Mouse (Mus musculus) intestine, embryonic 16.5 days (tissue): Measurements from ENCODE around the gene Ndst4. TPM values are rescaled to one million over a fixed set of nuclear protein-coding genes. Genes with fewer than 3 reads are reported as not detected.

Experiments
- ATAC-seq: fragments of 200-750 bp; cut with Nextera tagmentation; 2 replicates; pipeline ENCODE4 v1.8.0; 2017; ENCODE audit warnings: moderate TSS enrichment, moderate library complexity
- H3K27ac ChIP-seq: fragments of 300-500 bp; sonication (generic); 2 replicates; pipeline ENCODE4 v1.5.1; 2014; ENCODE audit warnings: mild to moderate bottlenecking, low read length
- H3K27me3 ChIP-seq: fragments of 300-500 bp; sonication (generic); replicated peaks from 2 replicates; pipeline ENCODE4 v1.6.1; 2014; ENCODE audit warnings: low read length, control low read depth, mixed read lengths; ENCODE audit not compliant: control insufficient read depth, insufficient read depth
- H3K36me3 ChIP-seq: fragments of 300-500 bp; sonication (generic); 2 replicates; pipeline ENCODE4 v1.6.1; 2014; ENCODE audit warnings: low read length, control low read depth; ENCODE audit not compliant: control insufficient read depth, insufficient read depth
- H3K4me1 ChIP-seq: fragments of 300-500 bp; sonication (generic); 2 replicates; pipeline ENCODE4 v1.6.1; 2014; ENCODE audit warnings: low read length, control low read depth, mixed read lengths; ENCODE audit not compliant: control insufficient read depth, insufficient read depth
- H3K4me2 ChIP-seq: fragments of 300-500 bp; sonication (generic); 2 replicates; pipeline ENCODE4 v1.6.1; 2014; ENCODE audit warnings: low read depth, low read length, control low read depth
- H3K4me3 ChIP-seq: fragments of 300-500 bp; sonication (generic); 2 replicates; pipeline ENCODE4 v1.5.1; 2014; ENCODE audit warnings: mild to moderate bottlenecking, low read length
- H3K9ac ChIP-seq: fragments of 300-500 bp; sonication (generic); 2 replicates; pipeline ENCODE4 v1.6.1; 2014; ENCODE audit warnings: low read depth, low read length
- H3K9me3 ChIP-seq: fragments of 300-500 bp; sonication (generic); 2 replicates; pipeline ENCODE4 v1.6.1; 2016; ENCODE audit warnings: low read length, control low read depth; ENCODE audit not compliant: control insufficient read depth
- WGBS: fragments of 180-500 bp; shearing (Covaris S2); extraction: QIAGEN DNeasy Blood & Tissue Kit; methylation state at CpG from one replicate; pipeline ENCODE4 v1.1.7; 2014; 5-methylcytosine and 5-hydroxymethylcytosine counted together
- polyA plus RNA-seq: library from polyadenylated mRNA; unstranded; fragments of >200 nt; fragmentation: Nextera tagmentation; extraction: Ambion mirVana; gene quantifications from 2 replicates; pipeline ENCODE4 v1.2.1, GENCODE M21; 2015

The Ndst4 gene
- polyA plus RNA-seq, 1 experiment from 2014 or later: 0.44 TPM

GRCm38 (mm10) chr3:125687601-125688000, 283.7 kb downstream of the Ndst4 start:
- 74% methylated on average over 2 of the region's 2 CpGs for WGBS
- Histone ChIP-seq H3K9ac (no peak overlapping the region), H3K9me3 (no peaks in the 10 kb centered on the region), H3K4me3 (no peak overlapping the region), H3K4me2 (no peak overlapping the region), H3K27ac (no peak overlapping the region), H3K36me3 (no peaks in the 10 kb centered on the region), H3K27me3 (no peaks in the 10 kb centered on the region), H3K4me1 (no peaks in the 10 kb centered on the region)
- ATAC-seq: no peak

GRCm38 (mm10) chr3:125690948-125691347, 287.1 kb downstream of the Ndst4 start:
- H3K4me3 ChIP-seq: no peak overlapping the region
- H3K36me3 ChIP-seq: no peaks in the 10 kb centered on the region
- no peak overlapping the region for H3K9ac ChIP-seq
- no peak for ATAC-seq
- no peaks in the 10 kb centered on the region for H3K4me1 ChIP-seq
- no peaks in the 10 kb centered on the region for H3K9me3 ChIP-seq
- 60% methylated on average over 1 of the region's 1 CpGs for WGBS
- no peaks in the 10 kb centered on the region for H3K27me3 ChIP-seq
- no peak overlapping the region for H3K4me2 ChIP-seq
- H3K27ac ChIP-seq: no peak overlapping the region

GRCm38 (mm10) chr3:125722953-125723352, 319.1 kb downstream of the Ndst4 start:
- Histone ChIP-seq H3K9me3 (no peaks in the 10 kb centered on the region), H3K4me3 (no peak overlapping the region), H3K36me3 (no peaks in the 10 kb centered on the region), H3K4me2 (no peak overlapping the region), H3K4me1 (no peaks in the 10 kb centered on the region), H3K27ac (no peak overlapping the region), H3K27me3 (no peaks in the 10 kb centered on the region), H3K9ac (no peak overlapping the region)
- no peak for ATAC-seq
- WGBS: 75% methylated on average over 2 of the region's 2 CpGs

GRCm38 (mm10) chr3:125734945-125735344, 331.1 kb downstream of the Ndst4 start:
- no peak overlapping the region for H3K4me3 ChIP-seq
- H3K27ac ChIP-seq: no peak overlapping the region
- no peak overlapping the region for H3K9ac ChIP-seq
- H3K36me3 ChIP-seq: no peaks in the 10 kb centered on the region
- ATAC-seq: no peak
- no peak overlapping the region for H3K4me2 ChIP-seq
- no peaks in the 10 kb centered on the region for H3K27me3 ChIP-seq
- 71% methylated on average over 2 of the region's 2 CpGs for WGBS
- H3K9me3 ChIP-seq: no peaks in the 10 kb centered on the region
- H3K4me1 ChIP-seq: no peaks in the 10 kb centered on the region

GRCm38 (mm10) chr3:125744468-125745141, 340.7 kb downstream of the Ndst4 start:
- no peaks in the 10 kb centered on the region for H3K9me3 ChIP-seq
- no peak overlapping the region for H3K4me3 ChIP-seq
- H3K4me2 ChIP-seq: no peak overlapping the region
- ATAC-seq: no peak
- no peak overlapping the region for H3K9ac ChIP-seq
- H3K27ac ChIP-seq: no peak overlapping the region
- no peaks in the 10 kb centered on the region for H3K4me1 ChIP-seq
- 57% methylated on average over 3 of the region's 3 CpGs for WGBS
- H3K27me3 ChIP-seq: no peaks in the 10 kb centered on the region
- no peaks in the 10 kb centered on the region for H3K36me3 ChIP-seq

- Histone ChIP-seq H3K4me3 (no peak overlapping the region), H3K9ac (no peak overlapping the region), H3K4me2 (no peak overlapping the region), H3K9me3 (no peaks in the 10 kb centered on the region), H3K4me1 (no peaks in the 10 kb centered on the region), H3K27me3 (no peaks in the 10 kb centered on the region), H3K27ac (no peak overlapping the region), H3K36me3 (no peaks in the 10 kb centered on the region)
- no peak for ATAC-seq
- WGBS: 78% methylated on average over 3 of the region's 3 CpGs
Measured at GRCm38 (mm10) chr3:125745142-125745496, 341.2 kb downstream of the Ndst4 start.

GRCm38 (mm10) chr3:125746367-125746766, 342.5 kb downstream of the Ndst4 start:
- Histone ChIP-seq H3K36me3 (no peaks in the 10 kb centered on the region), H3K9ac (no peak overlapping the region), H3K27ac (no peak overlapping the region), H3K4me1 (no peaks in the 10 kb centered on the region), H3K4me2 (no peak overlapping the region), H3K4me3 (no peak overlapping the region), H3K27me3 (no peaks in the 10 kb centered on the region), H3K9me3 (no peaks in the 10 kb centered on the region)
- ATAC-seq: no peak
- 69% methylated on average over 3 of the region's 3 CpGs for WGBS

GRCm38 (mm10) chr3:125756911-125757310, 353.0 kb downstream of the Ndst4 start:
- 81% methylated on average over 1 of the region's 1 CpGs for WGBS
- no peak overlapping the region for H3K27ac ChIP-seq
- no peak for ATAC-seq

GRCm38 (mm10) chr3:125760711-125761110, 356.8 kb downstream of the Ndst4 start:
- no peak for ATAC-seq
- H3K27ac ChIP-seq: no peak overlapping the region
- H3K9me3 ChIP-seq: no peaks in the 10 kb centered on the region
- no peaks in the 10 kb centered on the region for H3K36me3 ChIP-seq
- no peaks in the 10 kb centered on the region for H3K27me3 ChIP-seq
- no peak overlapping the region for H3K4me3 ChIP-seq
- H3K4me2 ChIP-seq: no peak overlapping the region
- H3K9ac ChIP-seq: no peak overlapping the region
- no peaks in the 10 kb centered on the region for H3K4me1 ChIP-seq

More at GRCm38 (mm10) chr3:125756911-125757310, 353.0 kb downstream of the Ndst4 start:
- Histone ChIP-seq H3K4me1 (no peaks in the 10 kb centered on the region), H3K36me3 (no peaks in the 10 kb centered on the region), H3K9me3 (no peaks in the 10 kb centered on the region), H3K9ac (no peak overlapping the region), H3K4me2 (no peak overlapping the region), H3K4me3 (no peak overlapping the region), H3K27me3 (no peaks in the 10 kb centered on the region)
